Mouse (Mus musculus) CH12.LX (cell line): Measurements from ENCODE around the gene Gnai2. TPM values are rescaled to one million over a fixed set of nuclear protein-coding genes. Genes with fewer than 3 reads are reported as not detected.

Experiments used
- DNase-seq: peaks from one replicate; pipeline ENCODE4 v3.0.0-alpha.2; 2013; ENCODE audit errors: extremely low read depth
- H3K27ac ChIP-seq: 2 replicates; pipeline ENCODE4 v1.5.1; 2012; ENCODE audit warnings: low read depth, mild to moderate bottlenecking, control low read depth, moderate library complexity; ENCODE audit not compliant: insufficient read depth
- H3K27me3 ChIP-seq: replicated peaks from 2 replicates; pipeline ENCODE3; 2012; ENCODE audit warnings: inconsistent platforms
- H3K36me3 ChIP-seq, 2 experiments: replicated peaks in 1 of 2; 2 replicates each; pipeline versions ENCODE3 to v1.6.1; 2012; ENCODE audit warnings: inconsistent platforms in 1 of 2, low read length in 1 of 2, mild to moderate bottlenecking in 1 of 2, mixed read lengths in 1 of 2, moderate library complexity in 1 of 2; ENCODE audit not compliant: control insufficient read depth in 1 of 2, insufficient read depth in 1 of 2
- H3K4me1 ChIP-seq, 2 experiments: 2 replicates each; pipeline ENCODE4 v1.6.1; 2012; ENCODE audit warnings: inconsistent platforms in 1 of 2, moderate library complexity in 1 of 2; ENCODE audit not compliant: insufficient read depth in 2 of 2, control insufficient read depth in 1 of 2
- H3K4me2 ChIP-seq: 2 replicates; pipeline ENCODE4 v1.6.1; 2012; ENCODE audit warnings: low read depth, mild to moderate bottlenecking, control low read depth; ENCODE audit not compliant: poor library complexity, insufficient read depth, severe bottlenecking
- H3K4me3 ChIP-seq, 3 experiments: fragments of 150-350 bp in 1 of 3; sonication (generic) in 1 of 3; replicated peaks in 1 of 3; 2 replicates each; pipeline versions ENCODE3 to v1.5.1; 2011 to 2012; ENCODE audit warnings: low read depth in 2 of 3, low read length in 2 of 3, mild to moderate bottlenecking in 2 of 3, moderate library complexity in 2 of 3, control low read depth in 1 of 3, improper control_type of control experiment in 1 of 3, inconsistent platforms in 1 of 3, mixed read lengths in 1 of 3; ENCODE audit not compliant: poor library complexity in 1 of 3
- H3K79me2 ChIP-seq: replicated peaks from 2 replicates; pipeline ENCODE4 v1.6.1; 2012; ENCODE audit warnings: mild to moderate bottlenecking, moderate library complexity; ENCODE audit not compliant: control insufficient read depth, poor library complexity, insufficient read depth, severe bottlenecking; ENCODE audit errors: extremely low read depth
- H3K9ac ChIP-seq: 2 replicates; pipeline ENCODE4 v1.6.1; 2012; ENCODE audit warnings: low read depth, mild to moderate bottlenecking, control low read depth, moderate library complexity; ENCODE audit not compliant: insufficient read depth
- H3K9me3 ChIP-seq: replicated peaks from 2 replicates; pipeline ENCODE3; 2012; ENCODE audit warnings: low read length, inconsistent platforms, mixed read lengths
- BHLHE40 ChIP-seq: IDR thresholded peaks from 2 replicates; pipeline ENCODE4 v1.6.1; 2011; ENCODE audit warnings: mild to moderate bottlenecking, low read depth, low read length, improper control_type of control experiment
- CHD1 ChIP-seq: IDR thresholded peaks from 2 replicates; pipeline ENCODE4 v1.6.1; 2012; ENCODE audit warnings: low read depth, low read length, improper control_type of control experiment, inconsistent platforms
- CHD2 ChIP-seq: IDR thresholded peaks from 2 replicates; pipeline ENCODE4 v1.6.1; 2011; ENCODE audit warnings: low read length, improper control_type of control experiment
- CTCF ChIP-seq, 2 experiments: IDR thresholded peaks in 1 of 2; conservative IDR thresholded peaks in 1 of 2; 2 replicates each; pipeline ENCODE4 v1.5.1; 2011 to 2012; ENCODE audit warnings: low read depth in 2 of 2, low read length in 2 of 2, improper control_type of control experiment in 1 of 2, inconsistent platforms in 1 of 2, mild to moderate bottlenecking in 1 of 2, moderate library complexity in 1 of 2
- E2F4 ChIP-seq: IDR thresholded peaks from 2 replicates; pipeline ENCODE4 v1.6.1; 2011; ENCODE audit warnings: low read depth, low read length, improper control_type of control experiment; ENCODE audit not compliant: insufficient replicate concordance
- EP300 ChIP-seq: IDR thresholded peaks from 2 replicates; pipeline ENCODE4 v1.6.1; 2011; ENCODE audit warnings: low read length, improper control_type of control experiment
- ETS1 ChIP-seq: conservative IDR thresholded peaks from 2 replicates; pipeline ENCODE4 v1.6.1; 2012; ENCODE audit warnings: low read depth, mild to moderate bottlenecking, inconsistent platforms, low read length, improper control_type of control experiment, moderate library complexity
- GABPA ChIP-seq: IDR thresholded peaks from 2 replicates; pipeline ENCODE4 v1.6.1; 2012; ENCODE audit warnings: low read depth, low read length, improper control_type of control experiment, inconsistent platforms; ENCODE audit not compliant: insufficient replicate concordance
- HCFC1 ChIP-seq: IDR thresholded peaks from 2 replicates; pipeline ENCODE4 v1.6.1; 2012; ENCODE audit warnings: low read depth, mild to moderate bottlenecking, inconsistent platforms, low read length, improper control_type of control experiment
- JUN ChIP-seq: IDR thresholded peaks from 2 replicates; pipeline ENCODE4 v1.6.1; 2011; ENCODE audit warnings: low read depth, mild to moderate bottlenecking, low read length, improper control_type of control experiment, moderate library complexity; ENCODE audit not compliant: insufficient read depth
- JUND ChIP-seq: conservative IDR thresholded peaks from 2 replicates; pipeline ENCODE4 v1.6.1; 2011; ENCODE audit warnings: low read depth, low read length, improper control_type of control experiment
- KAT2A ChIP-seq: IDR thresholded peaks from 2 replicates; pipeline ENCODE4 v1.6.1; 2012; ENCODE audit warnings: low read length, improper control_type of control experiment, inconsistent platforms; ENCODE audit not compliant: insufficient replicate concordance
- MAFK ChIP-seq: IDR thresholded peaks from 2 replicates; pipeline ENCODE4 v1.6.1; 2011; ENCODE audit warnings: low read length, improper control_type of control experiment; ENCODE audit not compliant: insufficient replicate concordance
- MXI1 ChIP-seq: IDR thresholded peaks from 2 replicates; pipeline ENCODE4 v1.6.1; 2011; ENCODE audit warnings: mild to moderate bottlenecking, low read depth, low read length, improper control_type of control experiment
- NRF1 ChIP-seq: IDR thresholded peaks from 2 replicates; pipeline ENCODE4 v1.6.1; 2014; ENCODE audit warnings: low read depth, mild to moderate bottlenecking, inconsistent platforms, low read length, improper control_type of control experiment, moderate library complexity
- POLR2A ChIP-seq: IDR thresholded peaks from 2 replicates; pipeline ENCODE4 v1.6.1; 2011; ENCODE audit warnings: low read depth, mild to moderate bottlenecking, improper control_type of control experiment, low read length
- POLR2AphosphoS2 ChIP-seq: IDR thresholded peaks from 2 replicates; pipeline ENCODE4 v1.6.1; 2011; ENCODE audit warnings: low read depth, low read length, improper control_type of control experiment
- RCOR1 ChIP-seq: conservative IDR thresholded peaks from 2 replicates; pipeline ENCODE4 v1.6.1; 2012; ENCODE audit warnings: low read depth, mild to moderate bottlenecking, inconsistent platforms, low read length, improper control_type of control experiment
- SIN3A ChIP-seq: IDR thresholded peaks from 2 replicates; pipeline ENCODE4 v1.6.1; 2012; ENCODE audit warnings: low read length, improper control_type of control experiment, inconsistent platforms
- TBP ChIP-seq: conservative IDR thresholded peaks from 2 replicates; pipeline ENCODE4 v1.6.1; 2011; ENCODE audit warnings: low read depth, low read length, improper control_type of control experiment
- TCF12 ChIP-seq: IDR thresholded peaks from 2 replicates; pipeline ENCODE4 v1.6.1; 2014; ENCODE audit warnings: low read depth, mild to moderate bottlenecking, inconsistent platforms, low read length, improper control_type of control experiment
- UBTF ChIP-seq: IDR thresholded peaks from 2 replicates; pipeline ENCODE4 v1.6.1; 2012; ENCODE audit warnings: low read depth, mild to moderate bottlenecking, inconsistent platforms, low read length, improper control_type of control experiment, moderate library complexity
- USF2 ChIP-seq: conservative IDR thresholded peaks from 2 replicates; pipeline ENCODE4 v1.6.1; 2011; ENCODE audit warnings: low read depth, low read length, improper control_type of control experiment
- ZC3H11A ChIP-seq: IDR thresholded peaks from 2 replicates; pipeline ENCODE4 v1.6.1; 2012; ENCODE audit warnings: low read depth, mild to moderate bottlenecking, inconsistent platforms, low read length, improper control_type of control experiment
- ZKSCAN1 ChIP-seq: IDR thresholded peaks from 2 replicates; pipeline ENCODE4 v1.6.1; 2012; ENCODE audit warnings: low read depth, inconsistent platforms, low read length, improper control_type of control experiment, borderline replicate concordance
- ZMIZ1 ChIP-seq: IDR thresholded peaks from 2 replicates; pipeline ENCODE4 v1.6.1; 2012; ENCODE audit warnings: low read depth, mild to moderate bottlenecking, inconsistent platforms, low read length, improper control_type of control experiment
- ZNF384 ChIP-seq: IDR thresholded peaks from 2 replicates; pipeline ENCODE4 v1.6.1; 2012; ENCODE audit warnings: low read depth, low read length, improper control_type of control experiment, inconsistent platforms
- dilution Hi-C: fragments of 300-500 bp; cut with MboI; formaldehyde crosslinking; loops from 2 replicates; pipeline ENCODE4 v1.14.3; 2020; ENCODE audit warnings: low sequenced_read_pairs; ENCODE audit not compliant: extremely low pct_unique_long_range_greater_than_20kb, extremely low pct_ligation_motif_present
- in situ Hi-C: fragments of 300-500 bp; cut with MboI; formaldehyde crosslinking; loops from 3 replicates; pipeline ENCODE4 v1.14.3; 2019; ENCODE audit warnings: low sequenced_read_pairs, low pct_ligation_motif_present, low pct_unique_long_range_greater_than_20kb, mixed read lengths
- polyA plus RNA-seq: library from polyadenylated mRNA; unstranded; fragments of >175 nt; gene quantifications from 2 replicates; pipeline ENCODE4 v1.2.1, GENCODE M21; 2012; ENCODE audit warnings: low read depth; ENCODE audit not compliant: insufficient read length
- total RNA-seq, 2 experiments: library from RNA; depleted of rRNA; stranded (reverse); fragments of 300-350 nt in 1 of 2; fragments of >200 nt in 1 of 2; gene quantifications; 2 replicates each; pipeline ENCODE4 v1.2.3; 2012 to 2014

Gene Gnai2
- total and polyA plus RNA-seq, 3 experiments: 86.2 to 262 (median 154) TPM

DNA sequence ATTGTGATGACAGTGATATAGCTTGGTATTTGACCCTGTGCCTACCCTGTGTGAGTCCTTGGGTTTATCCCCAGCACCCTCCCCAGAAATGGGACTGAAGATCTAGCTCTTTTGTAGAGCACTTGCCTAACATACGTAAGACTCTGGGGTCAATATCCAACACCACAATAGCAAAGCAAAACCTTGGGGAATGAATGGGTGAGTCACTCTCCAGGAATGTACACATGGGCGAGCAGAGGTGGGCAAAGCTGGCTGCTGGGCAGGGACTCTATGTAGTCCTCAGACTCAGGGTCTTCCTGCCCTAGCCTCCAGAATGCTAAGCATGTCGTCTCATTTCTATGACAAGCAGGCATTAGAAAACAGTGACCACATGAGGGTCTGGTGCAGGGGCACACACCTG, 13.6 kb upstream of the Gnai2 start:
- in situ Hi-C loops (no loop called here), dilution Hi-C loops (no loop called here)
- DNase-seq: no peak
- no peak overlapping the region for H3K4me2 ChIP-seq
- H3K36me3 ChIP-seq: no peaks in the 10 kb centered on the region
- peaks cover 49% of the 10 kb centered on the region for H3K27me3 ChIP-seq
- H3K27ac ChIP-seq: no peak overlapping the region
- no peaks in the 10 kb centered on the region for H3K9me3 ChIP-seq
- TF ChIP-seq CHD2: no peak
- no peak for TF ChIP-seq TCF12
- TF ChIP-seq ETS1: no peak
- no peak for TF ChIP-seq ZC3H11A
- no peak for TF ChIP-seq MXI1
- TF ChIP-seq ZKSCAN1: no peak
- TF ChIP-seq HCFC1: no peak
- no peak for TF ChIP-seq MAFK
- H3K9ac ChIP-seq: no peak overlapping the region
- no peaks in the 10 kb centered on the region for H3K79me2 ChIP-seq
- no peak overlapping the region for H3K4me3 ChIP-seq
- peaks cover 0 to 13% of the 10 kb centered on the region in 2 experiments; a peak in 2 of 4 replicates for H3K4me1 ChIP-seq

DNA sequence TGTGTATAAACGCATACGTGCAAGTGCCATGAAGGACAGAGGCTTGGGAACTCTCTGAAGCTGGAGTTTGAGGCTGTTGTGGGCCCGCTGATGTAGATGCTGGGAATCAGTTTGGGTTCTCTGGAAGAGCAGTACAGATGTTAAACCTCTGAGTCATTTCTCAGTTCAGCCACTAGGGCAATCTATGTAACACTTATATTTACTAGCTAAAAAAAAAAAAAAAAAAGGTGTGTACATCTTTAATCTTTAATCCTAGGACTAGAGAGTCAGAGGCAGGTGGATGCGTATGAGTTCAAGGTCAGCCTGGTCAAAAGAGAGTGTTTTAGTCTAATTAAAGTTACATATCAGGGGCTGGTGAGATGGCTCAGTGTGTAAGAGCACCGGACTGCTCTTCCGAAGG, 11.8 kb upstream of the Gnai2 start:
- no peak for DNase-seq
- H3K4me3 ChIP-seq: no peak overlapping the region
- H3K27me3 ChIP-seq: peaks cover 39% of the 10 kb centered on the region
- no peaks in the 10 kb centered on the region for H3K79me2 ChIP-seq
- dilution Hi-C loops: no loop called here
- H3K9ac ChIP-seq: no peak overlapping the region
- peaks cover 0 to 17% of the 10 kb centered on the region in 2 experiments; a peak in 2 of 4 replicates for H3K4me1 ChIP-seq
- H3K4me2 ChIP-seq: no peak overlapping the region
- no peaks in the 10 kb centered on the region for H3K9me3 ChIP-seq
- TF ChIP-seq CHD1 (no peak), TBP (peak; percentile 65; the same call in 1 of the 2 replicates), ZNF384 (peak; percentile 89), USF2 (no peak), CTCF (conservative IDR thresholded peaks at IDR 0.05 in 1 of 2, IDR thresholded peaks at IDR 0.05 in 1 of 2; ENCODE audit: low read depth in 2 of 2, low read length in 2 of 2) (peak in 1 of 2 experiments; percentile 31; a peak in 2 of 4 replicates), GABPA (no peak), ZMIZ1 (no peak)
- no peaks in the 10 kb centered on the region for H3K36me3 ChIP-seq
- in situ Hi-C loops: no loop called here
- no peak overlapping the region for H3K27ac ChIP-seq

DNA sequence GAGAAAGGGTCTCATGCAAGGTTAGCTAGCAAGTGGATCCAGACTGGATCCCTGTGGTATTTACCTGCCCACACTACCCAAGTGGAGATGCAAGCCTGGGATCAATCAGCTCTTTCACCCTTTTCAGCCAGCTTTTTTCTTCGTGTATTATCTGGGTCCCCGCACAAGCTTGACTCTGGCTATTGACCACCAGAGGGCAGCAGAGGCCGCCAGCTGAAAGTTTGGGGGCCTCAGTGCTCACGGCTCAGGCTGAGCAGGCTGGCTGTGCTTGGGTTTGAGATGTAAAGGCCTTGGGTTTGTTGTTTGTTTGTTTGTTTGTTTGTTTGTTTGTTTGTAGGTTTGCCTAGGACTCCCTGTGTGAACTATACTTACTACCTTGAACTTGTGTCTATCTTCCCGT, 10.4 kb upstream of the Gnai2 start:
- peaks cover 25% of the 10 kb centered on the region for H3K27me3 ChIP-seq
- peak overlapping the region; percentile 96 for H3K4me2 ChIP-seq
- dilution Hi-C loops (no loop called here), in situ Hi-C loops (no loop called here)
- no peak overlapping the region for H3K27ac ChIP-seq
- DNase-seq: peak; percentile 83
- H3K79me2 ChIP-seq: no peaks in the 10 kb centered on the region
- H3K4me1 ChIP-seq: peaks cover 4 to 31% of the 10 kb centered on the region in 2 experiments
- H3K4me3 ChIP-seq: no peak overlapping the region
- peak overlapping the region; percentile 66; the same call in 1 of the 2 replicates for H3K9ac ChIP-seq
- H3K9me3 ChIP-seq: no peaks in the 10 kb centered on the region
- H3K36me3 ChIP-seq: no peaks in the 10 kb centered on the region
- TF ChIP-seq CTCF (conservative IDR thresholded peaks at IDR 0.05 in 1 of 2, IDR thresholded peaks at IDR 0.05 in 1 of 2; ENCODE audit: low read depth in 2 of 2, low read length in 2 of 2) (peak; percentile 49 to 98), POLR2AphosphoS2 (no peak), RCOR1 (peak; percentile 33; the same call in 1 of the 2 replicates), EP300 (peak; percentile 9; the same call in 1 of the 2 replicates), BHLHE40 (0 out of 2 replicates have a peak, but pooled peaks have one; percentile 39), NRF1 (no peak; the same call in 1 of the 2 replicates), MXI1 (no peak), SIN3A (peak; percentile 65; the same call in 1 of the 2 replicates), KAT2A (no peak), POLR2A (no peak), JUND (no peak), JUN (no peak), UBTF (no peak), ZC3H11A (peak; percentile 53), E2F4 (no peak), GABPA (no peak)
